Mouse (Mus musculus): ENCODE data around the gene Cdcp2. TPM values are rescaled to one million over a fixed set of nuclear protein-coding genes. Genes with fewer than 3 reads are reported as not detected.

Gene Cdcp2
- total RNA-seq (2014; rRNA removed; ENCODE audit: low replicate concordance) = not detected in 2 replicates
- not detected in 2 replicates for polyA plus RNA-seq (2015; fragmentation: Nextera tagmentation; extraction: Ambion mirVana)

- Histone ChIP-seq H3K4me2 (ENCODE audit: low read depth, low read length) (no peak within 1 kb of the TSS), H3K27ac (ENCODE audit: low read depth) (no peak within 1 kb of the TSS), H3K4me3 (ENCODE audit: low read depth, low read length) (no peak within 1 kb of the TSS), H3K4me1 (ENCODE audit: control insufficient read depth, insufficient read depth) (no peaks in the 10 kb centered on the region), H3K27me3 (ENCODE audit: control insufficient read depth, insufficient read depth, low read length) (peaks cover 4% of the 10 kb centered on the region; the same call in 1 of the 2 replicates), H3K9ac (replicated peaks; ENCODE audit: low read depth, low read length) (no peak within 1 kb of the TSS), H3K36me3 (replicated peaks; ENCODE audit: control insufficient read depth, insufficient read depth, low read length) (no peaks in the 10 kb centered on the region), H3K9me3 (replicated peaks; ENCODE audit: control insufficient read depth, low read length) (no peaks in the 10 kb centered on the region)
- TF ChIP-seq CTCF (IDR thresholded peaks at IDR 0.05; ENCODE audit: low read depth) = no peak
- no peak for TF ChIP-seq EP300 (IDR thresholded peaks at IDR 0.05; ENCODE audit: low read depth)
- WGBS = 59% methylated on average over 16 of the region's 16 CpGs
- ATAC-seq (ENCODE audit: insufficient read depth, low read depth) (no peak), DNase-seq (ENCODE audit: low spot score) (no peak)
These were observed at the start of gene Cdcp2 for GRCm38 (mm10) chr4:107096841-107097373. Gene Cdcp2 (plus strand): TSS chr4:107096891.

DNA sequence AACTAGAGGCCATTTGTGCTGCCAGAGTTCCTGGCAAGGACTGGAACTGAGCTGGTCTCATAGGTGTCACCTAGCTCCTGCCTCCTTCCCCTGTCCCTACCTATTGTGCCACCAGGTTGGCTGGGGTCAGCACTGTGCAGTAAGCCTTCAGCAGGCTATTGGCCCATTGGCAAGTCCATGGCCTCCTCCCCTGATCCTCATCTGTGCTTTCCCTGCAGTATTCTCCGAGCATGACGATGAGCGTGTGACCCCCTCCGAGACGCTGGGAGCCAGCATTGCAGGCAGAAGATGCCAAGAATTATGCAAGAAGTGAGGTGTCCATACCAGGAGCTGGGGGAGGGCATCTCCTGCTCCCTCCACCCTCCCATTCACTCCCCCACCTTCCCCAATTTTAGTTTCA, 48.9 kb upstream of the Cdcp2 start:
- Histone ChIP-seq H3K36me3 (replicated peaks; ENCODE audit: control insufficient read depth, insufficient read depth, low read length) (peaks cover 46% of the 10 kb centered on the region), H3K4me3 (ENCODE audit: low read depth, low read length) (no peak overlapping the region)

DNA sequence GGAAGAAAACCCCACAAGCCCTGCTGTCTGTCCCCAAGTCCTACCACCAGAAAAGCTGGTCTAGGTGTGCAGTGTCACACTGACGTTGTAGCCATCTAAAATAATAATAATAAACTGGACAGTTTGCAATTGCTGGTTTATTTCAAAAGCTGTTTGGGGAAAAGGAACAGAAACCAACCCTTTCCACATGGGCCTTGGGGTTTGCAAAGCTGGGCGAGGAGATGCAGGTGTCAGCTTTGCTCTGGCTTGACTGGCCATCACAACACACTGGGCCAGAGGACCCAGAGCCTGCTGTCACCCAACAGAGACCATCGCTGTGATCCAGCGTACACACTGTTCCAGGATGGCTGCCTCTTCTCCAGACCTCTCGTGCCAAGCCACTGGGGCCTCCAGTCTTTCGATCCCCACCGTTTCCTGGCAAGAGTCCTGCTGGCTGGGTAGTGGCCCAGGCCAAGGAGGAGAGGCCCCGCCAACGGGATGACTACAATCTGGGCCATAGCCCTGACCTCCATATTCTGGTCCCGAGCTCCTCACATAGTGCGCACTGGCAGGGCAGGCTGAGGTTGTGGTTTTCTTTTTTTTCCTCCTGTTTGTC, 48.0 kb upstream of the Cdcp2 start:
- DNase-seq (ENCODE audit: low spot score) (no peak), ATAC-seq (ENCODE audit: insufficient read depth, low read depth) (no peak)
- no peaks in the 10 kb centered on the region for H3K27me3 ChIP-seq (ENCODE audit: control insufficient read depth, insufficient read depth, low read length)
- H3K4me3 ChIP-seq (ENCODE audit: low read depth, low read length) = no peak overlapping the region
- peaks cover 41% of the 10 kb centered on the region for H3K36me3 ChIP-seq (replicated peaks; ENCODE audit: control insufficient read depth, insufficient read depth, low read length)
- H3K4me2 ChIP-seq (ENCODE audit: low read depth, low read length) = no peak overlapping the region
- no peak for TF ChIP-seq EP300 (IDR thresholded peaks at IDR 0.05; ENCODE audit: low read depth)
- no peak for TF ChIP-seq CTCF (IDR thresholded peaks at IDR 0.05; ENCODE audit: low read depth)
- no peak overlapping the region for H3K9ac ChIP-seq (replicated peaks; ENCODE audit: low read depth, low read length)
- H3K9me3 ChIP-seq (replicated peaks; ENCODE audit: control insufficient read depth, low read length) = no peaks in the 10 kb centered on the region
- WGBS = 83% methylated on average over 11 of the region's 11 CpGs
- H3K27ac ChIP-seq (ENCODE audit: low read depth) = no peak overlapping the region
- no peaks in the 10 kb centered on the region for H3K4me1 ChIP-seq (ENCODE audit: control insufficient read depth, insufficient read depth)

More for the DNA sequence above, 48.9 kb upstream of the Cdcp2 start:
- H3K9me3 ChIP-seq (replicated peaks; ENCODE audit: control insufficient read depth, low read length) = no peaks in the 10 kb centered on the region
- TF ChIP-seq CTCF (IDR thresholded peaks at IDR 0.05; ENCODE audit: low read depth) = no peak
- no peak for TF ChIP-seq EP300 (IDR thresholded peaks at IDR 0.05; ENCODE audit: low read depth)
- no peak overlapping the region for H3K4me2 ChIP-seq (ENCODE audit: low read depth, low read length)
- 74% methylated on average over 5 of the region's 5 CpGs for WGBS
- H3K4me1 ChIP-seq (ENCODE audit: control insufficient read depth, insufficient read depth) = no peaks in the 10 kb centered on the region
- ATAC-seq (ENCODE audit: insufficient read depth, low read depth) (no peak), DNase-seq (ENCODE audit: low spot score) (no peak)
- no peak overlapping the region for H3K27ac ChIP-seq (ENCODE audit: low read depth)
- H3K9ac ChIP-seq (replicated peaks; ENCODE audit: low read depth, low read length) = no peak overlapping the region
- no peaks in the 10 kb centered on the region for H3K27me3 ChIP-seq (ENCODE audit: control insufficient read depth, insufficient read depth, low read length)

- TF ChIP-seq CTCF (IDR thresholded peaks at IDR 0.05; ENCODE audit: low read depth) (no peak), EP300 (IDR thresholded peaks at IDR 0.05; ENCODE audit: low read depth) (no peak)
- H3K27ac ChIP-seq (ENCODE audit: low read depth) = no peak overlapping the region
- ATAC-seq (ENCODE audit: insufficient read depth, low read depth) = no peak
- no peaks in the 10 kb centered on the region for H3K4me1 ChIP-seq (ENCODE audit: control insufficient read depth, insufficient read depth)
- no peaks in the 10 kb centered on the region for H3K9me3 ChIP-seq (replicated peaks; ENCODE audit: control insufficient read depth, low read length)
- 53% methylated on average over 4 of the region's 4 CpGs for WGBS
- no peak overlapping the region for H3K9ac ChIP-seq (replicated peaks; ENCODE audit: low read depth, low read length)
- no peaks in the 10 kb centered on the region for H3K27me3 ChIP-seq (ENCODE audit: control insufficient read depth, insufficient read depth, low read length)
- H3K36me3 ChIP-seq (replicated peaks; ENCODE audit: control insufficient read depth, insufficient read depth, low read length) = peaks cover 38% of the 10 kb centered on the region
- no peak overlapping the region for H3K4me3 ChIP-seq (ENCODE audit: low read depth, low read length)
- DNase-seq (ENCODE audit: low spot score) = no peak
- no peak overlapping the region for H3K4me2 ChIP-seq (ENCODE audit: low read depth, low read length)
These were observed 44.8 kb upstream of the Cdcp2 start for GRCm38 (mm10) chr4:107051889-107052288.

DNA sequence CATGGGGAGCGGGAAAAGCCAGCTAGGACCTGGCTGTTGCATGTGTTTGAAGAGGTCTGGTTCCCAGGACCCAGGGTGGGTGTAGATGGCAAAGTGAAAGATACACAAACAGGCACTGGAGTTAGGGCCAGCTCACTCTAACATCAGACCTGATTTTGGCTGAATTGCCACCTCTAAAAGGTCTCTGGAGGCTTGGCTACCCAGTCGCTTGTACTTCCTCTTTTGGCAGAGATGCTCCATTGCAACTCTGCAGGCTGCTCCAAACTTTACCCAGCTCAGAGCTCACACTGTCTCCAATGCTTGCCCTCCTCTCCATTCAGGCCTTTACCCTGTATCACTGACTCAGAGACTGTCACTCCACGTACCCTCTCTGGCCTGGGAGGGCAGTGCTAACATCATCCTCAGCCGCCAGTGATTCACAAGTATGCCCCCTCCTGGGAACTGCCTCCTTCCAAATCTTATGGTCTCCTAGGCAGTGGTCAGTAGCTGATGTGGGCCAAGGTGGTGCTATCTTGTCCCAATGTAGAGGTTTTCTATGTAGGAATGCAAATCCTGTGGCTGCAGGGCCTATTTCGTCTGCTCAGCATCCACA, 43.6 kb upstream of the Cdcp2 start:
- no peak for TF ChIP-seq CTCF (IDR thresholded peaks at IDR 0.05; ENCODE audit: low read depth)
- no peak for TF ChIP-seq EP300 (IDR thresholded peaks at IDR 0.05; ENCODE audit: low read depth)
- no peak for ATAC-seq (ENCODE audit: insufficient read depth, low read depth)
- DNase-seq (ENCODE audit: low spot score) = no peak

More for the DNA sequence above, 43.6 kb upstream of the Cdcp2 start:
- H3K9me3 ChIP-seq (replicated peaks; ENCODE audit: control insufficient read depth, low read length) = no peaks in the 10 kb centered on the region
- no peaks in the 10 kb centered on the region for H3K27me3 ChIP-seq (ENCODE audit: control insufficient read depth, insufficient read depth, low read length)
- H3K4me2 ChIP-seq (ENCODE audit: low read depth, low read length) = no peak overlapping the region
- no peak overlapping the region for H3K27ac ChIP-seq (ENCODE audit: low read depth)
- no peaks in the 10 kb centered on the region for H3K4me1 ChIP-seq (ENCODE audit: control insufficient read depth, insufficient read depth)
- H3K36me3 ChIP-seq (replicated peaks; ENCODE audit: control insufficient read depth, insufficient read depth, low read length) = peaks cover 40% of the 10 kb centered on the region
- H3K9ac ChIP-seq (replicated peaks; ENCODE audit: low read depth, low read length) = no peak overlapping the region
- H3K4me3 ChIP-seq (ENCODE audit: low read depth, low read length) = no peak overlapping the region
- 45% methylated on average over 5 of the region's 5 CpGs for WGBS

Data from heart, postnatal 0 days (tissue).